Mouse (Mus musculus) gonadal fat pad, adult 2 months (tissue): ENCODE data around the gene Plcl2. TPM values are rescaled to one million over a fixed set of nuclear protein-coding genes. Genes with fewer than 3 reads are reported as not detected.
"Not testable (repeated sequence)": the region's sequence is repeated elsewhere in the genome, so short reads cannot be mapped to it uniquely, and the experiment has no call there.

Experiments used
- DNase-seq: peaks from one replicate; pipeline ENCODE4 v3.0.0-alpha.2; 2012; ENCODE audit warnings: low read depth
- polyA plus RNA-seq: library from polyadenylated mRNA; depleted of rRNA; stranded (reverse); fragments of >200 nt; gene quantifications from 2 replicates; pipeline ENCODE4 v1.2.3, GENCODE M21; 2012

Gene Plcl2
- polyA plus RNA-seq, 1 experiment: 3.4 TPM

DNA sequence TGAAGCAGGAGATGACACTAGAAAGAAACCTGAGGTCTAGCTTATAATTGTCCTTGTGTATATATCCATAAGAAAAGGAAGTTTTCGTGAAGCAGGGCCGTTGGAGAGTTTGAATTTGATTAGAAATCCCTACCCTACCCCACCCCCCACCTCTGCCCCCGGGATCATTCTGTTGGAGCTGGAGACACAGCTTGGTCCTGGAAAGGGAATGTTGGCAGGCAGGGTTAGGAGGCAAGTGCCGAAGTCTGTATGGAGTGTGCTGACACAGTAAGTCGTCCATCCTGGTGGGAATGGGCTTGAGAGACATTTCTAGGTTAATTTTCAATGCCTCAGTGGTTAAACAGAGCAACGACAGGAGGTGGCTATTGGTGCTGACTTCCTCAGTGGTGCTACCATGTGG is 8.4 kb upstream of the Plcl2 start:
- DNase-seq: no peak

DNA sequence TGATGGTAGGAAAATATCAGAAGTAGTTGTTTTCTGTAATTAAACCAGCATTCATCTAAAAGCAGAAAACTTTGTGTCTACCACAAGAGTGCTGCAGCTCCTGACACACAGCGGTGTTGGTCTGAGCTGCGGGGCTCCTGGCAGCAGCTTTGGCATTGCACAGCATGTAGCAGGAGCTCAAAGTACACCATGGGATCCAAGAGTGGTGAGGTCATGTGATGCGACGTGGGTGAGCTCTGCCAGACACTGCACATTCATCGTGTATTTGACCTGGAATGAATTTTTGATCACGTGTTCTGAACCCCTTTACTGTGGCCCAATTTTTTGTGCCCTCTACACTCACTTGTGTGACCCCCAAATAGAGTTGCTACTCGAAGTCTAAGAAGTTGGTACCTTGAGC is 6.1 kb upstream of the Plcl2 start:
- no peak for DNase-seq

- DNase-seq: no peak
Measured at GRCm38 (mm10) chr17:50504070-50504846, 4.9 kb upstream of the Plcl2 start.

GRCm38 (mm10) chr17:50505910-50506634 is 3.1 kb upstream of the Plcl2 start:
- no peak for DNase-seq

DNA sequence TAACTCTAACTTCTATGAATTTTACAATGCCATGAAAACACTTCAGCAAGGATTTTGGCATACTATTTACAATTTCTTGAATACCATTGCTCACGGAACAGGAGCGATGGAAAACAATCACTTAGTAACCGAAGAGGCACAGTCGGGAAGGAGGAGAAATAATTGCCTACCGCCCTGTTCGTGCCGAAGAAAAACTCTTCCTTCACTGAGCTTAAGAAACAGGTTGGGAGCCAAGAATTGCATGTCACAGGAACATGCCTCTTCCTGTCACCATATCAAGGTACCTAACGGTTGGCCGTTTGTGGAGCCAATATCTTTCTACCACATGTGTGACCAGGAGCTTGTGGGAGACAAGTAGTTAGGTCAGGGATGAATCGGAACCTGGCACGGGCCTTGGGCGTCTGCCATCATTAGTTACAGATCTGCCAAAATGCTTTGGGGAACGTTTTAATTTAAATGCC is 2.3 kb upstream of the Plcl2 start:
- peak; percentile 34 for DNase-seq

DNA sequence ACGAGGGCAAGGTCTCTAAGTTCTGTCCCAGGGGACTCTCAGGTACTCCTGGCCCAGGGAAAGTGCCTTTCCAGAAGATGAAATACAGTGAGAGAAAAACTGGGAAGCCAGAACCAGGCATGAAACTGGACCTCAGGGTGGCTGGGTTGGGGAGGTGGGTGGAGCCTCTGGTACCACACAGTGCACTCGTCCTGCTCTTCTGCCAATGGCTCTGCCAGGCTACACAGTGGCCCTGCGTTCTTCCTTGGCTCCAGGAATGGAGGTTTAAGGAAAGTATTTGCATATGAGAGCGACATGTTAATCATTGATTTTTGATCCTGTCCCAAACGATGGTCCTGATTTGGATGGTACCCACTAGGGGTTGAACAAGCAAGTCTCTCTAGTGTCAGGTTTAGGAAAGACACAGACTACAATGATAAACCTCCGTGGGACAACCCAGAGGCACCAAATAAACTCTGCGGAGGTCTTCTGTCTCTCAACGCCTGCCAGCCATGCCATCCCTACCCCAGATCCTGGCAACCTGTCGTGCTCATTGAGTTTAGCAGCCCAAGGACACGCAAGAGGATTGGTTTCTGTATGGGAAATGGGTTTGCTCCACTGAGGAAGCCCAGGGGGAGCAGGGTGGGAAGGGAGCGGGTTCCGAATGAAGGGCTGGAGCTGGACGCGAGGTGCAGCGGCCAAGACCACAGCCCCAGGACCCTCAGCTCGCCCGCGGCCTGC is 988 bp upstream of the Plcl2 start:
- no peak for DNase-seq

DNA sequence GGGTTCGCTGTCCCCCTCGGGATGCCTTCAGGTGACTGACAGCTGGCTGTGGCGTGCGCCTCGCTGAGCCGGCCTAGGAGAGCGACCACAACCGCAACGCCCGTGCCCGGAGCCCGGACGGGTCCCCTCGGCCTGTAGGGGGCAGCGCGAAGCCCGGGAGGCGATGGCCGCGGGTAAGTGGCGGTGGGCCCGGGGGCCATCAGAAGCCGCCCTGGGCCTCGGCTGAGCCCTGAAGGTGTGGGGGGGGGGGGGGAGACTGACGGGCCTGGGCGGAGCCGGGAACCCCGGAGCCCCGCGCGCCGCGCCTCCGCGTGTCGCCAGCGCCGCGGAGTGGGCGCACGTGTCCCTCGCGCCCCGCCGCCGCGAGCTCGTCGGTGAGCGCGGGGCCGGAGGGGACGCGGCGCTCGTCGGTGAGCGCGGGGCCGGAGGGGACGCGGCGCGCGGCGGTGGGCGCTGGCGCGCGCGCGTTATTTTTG is 390 bp upstream of the Plcl2 start:
- no peak for DNase-seq

DNA sequence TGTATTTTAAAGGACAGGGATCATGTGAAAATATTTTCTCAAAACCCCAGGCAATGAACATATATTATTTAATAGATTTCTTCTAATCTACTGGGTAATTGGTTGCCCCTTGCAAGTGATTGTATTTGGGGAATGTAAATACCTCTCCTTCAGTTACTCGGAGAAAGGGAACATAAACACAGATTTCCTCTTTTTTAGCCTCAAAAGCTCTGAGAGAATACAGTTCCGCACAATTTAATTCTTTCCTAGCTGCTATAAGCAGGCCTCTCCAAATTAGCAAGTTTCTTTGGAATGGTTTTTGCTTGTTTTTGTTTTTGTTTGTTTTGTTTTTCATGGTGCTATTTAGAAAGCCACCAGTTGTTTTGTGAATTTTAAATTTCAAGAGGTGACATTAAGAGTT is 1.1 kb downstream of the Plcl2 start:
- DNase-seq: no peak

- DNase-seq: no peak
Measured at GRCm38 (mm10) chr17:50510741-50511140, 1.5 kb downstream of the Plcl2 start.

DNA sequence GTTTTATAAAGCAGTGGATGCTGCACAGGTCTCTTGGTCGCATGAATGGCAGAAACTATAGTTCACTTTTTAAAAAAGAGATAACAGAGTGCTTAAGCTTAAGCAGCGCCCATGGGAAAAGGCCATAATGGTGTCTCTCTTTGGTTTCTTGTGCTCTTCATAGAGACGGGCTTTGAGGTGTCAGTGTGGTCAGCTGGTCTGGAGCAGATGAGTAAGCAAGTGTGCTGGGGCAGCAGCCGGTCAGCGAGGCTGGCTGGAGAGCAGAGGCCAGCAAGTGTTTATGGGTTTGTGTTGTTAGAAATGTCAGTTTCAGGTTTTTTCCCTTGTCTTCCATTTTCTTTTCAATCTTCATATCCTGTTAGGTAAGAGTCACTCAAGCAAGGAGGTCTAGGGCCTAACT is 3.0 kb downstream of the Plcl2 start:
- no peak for DNase-seq

DNA sequence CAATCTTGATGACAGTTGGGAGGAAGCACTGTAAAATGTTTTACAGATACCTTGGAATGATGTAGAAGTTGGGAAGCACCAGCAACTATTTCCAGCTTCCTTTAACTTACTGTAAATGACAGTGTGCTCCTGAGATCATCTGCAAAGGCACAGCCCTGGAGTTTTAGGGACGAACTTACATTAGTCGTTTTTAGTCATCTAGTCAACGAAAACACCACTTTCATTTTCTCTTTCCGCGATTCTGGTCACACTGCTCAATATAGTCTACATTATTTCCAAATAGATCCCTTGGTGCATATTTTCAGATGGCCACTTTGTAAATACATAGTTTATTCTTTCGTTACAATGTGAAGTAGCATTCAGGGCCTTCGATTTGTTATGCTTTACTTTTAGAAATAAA is 3.6 kb downstream of the Plcl2 start:
- DNase-seq: no peak

- no peak for DNase-seq
Measured at GRCm38 (mm10) chr17:50513376-50513775, 4.2 kb downstream of the Plcl2 start.

DNA sequence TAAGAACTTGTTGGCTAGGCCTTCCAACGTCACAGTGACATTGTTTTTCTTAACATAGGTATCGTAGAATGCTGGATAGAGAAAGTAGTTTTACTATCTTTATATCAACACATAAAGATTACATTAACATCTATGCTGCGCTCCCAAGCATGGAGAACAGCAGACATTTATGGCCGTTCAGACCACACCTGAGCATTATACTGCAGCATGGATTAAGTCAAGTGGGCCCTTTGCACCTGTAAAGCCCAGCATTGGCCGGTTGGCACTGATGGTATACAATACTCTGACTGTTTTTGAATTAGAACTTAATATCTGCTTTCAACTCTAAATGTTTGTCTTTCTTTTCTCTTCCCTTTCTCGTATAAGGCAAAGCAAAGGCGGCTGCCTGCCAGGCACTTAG is 4.8 kb downstream of the Plcl2 start:
- DNase-seq: no peak

- DNase-seq: no peak
Measured at GRCm38 (mm10) chr17:50515926-50516325, 6.7 kb downstream of the Plcl2 start.

- no peak for DNase-seq
Measured at GRCm38 (mm10) chr17:50517781-50518415, 8.7 kb downstream of the Plcl2 start.

DNA sequence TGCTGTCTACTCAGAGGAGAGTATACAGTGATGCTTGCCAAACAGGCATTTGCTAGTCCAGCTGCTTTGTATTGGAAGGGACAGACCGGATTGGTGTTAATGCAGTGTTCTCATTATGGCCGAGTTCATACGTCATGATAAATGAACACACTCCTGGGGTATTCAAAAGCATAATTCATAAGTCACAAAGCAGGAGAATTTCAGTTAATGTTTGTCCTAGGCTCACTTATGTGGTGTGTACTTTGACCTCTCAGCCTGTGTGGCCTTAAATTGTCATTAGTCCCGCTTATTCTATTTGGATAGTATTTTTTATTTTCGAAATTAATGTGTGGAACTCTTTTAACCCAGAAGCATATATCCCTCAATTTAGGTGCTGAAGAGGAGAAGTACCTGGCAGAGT is 10.4 kb downstream of the Plcl2 start:
- DNase-seq: no peak

- no peak for DNase-seq
Measured at GRCm38 (mm10) chr17:50522473-50523083, 13.4 kb downstream of the Plcl2 start.

GRCm38 (mm10) chr17:50524970-50525369 is 15.8 kb downstream of the Plcl2 start:
- no peak for DNase-seq

DNA sequence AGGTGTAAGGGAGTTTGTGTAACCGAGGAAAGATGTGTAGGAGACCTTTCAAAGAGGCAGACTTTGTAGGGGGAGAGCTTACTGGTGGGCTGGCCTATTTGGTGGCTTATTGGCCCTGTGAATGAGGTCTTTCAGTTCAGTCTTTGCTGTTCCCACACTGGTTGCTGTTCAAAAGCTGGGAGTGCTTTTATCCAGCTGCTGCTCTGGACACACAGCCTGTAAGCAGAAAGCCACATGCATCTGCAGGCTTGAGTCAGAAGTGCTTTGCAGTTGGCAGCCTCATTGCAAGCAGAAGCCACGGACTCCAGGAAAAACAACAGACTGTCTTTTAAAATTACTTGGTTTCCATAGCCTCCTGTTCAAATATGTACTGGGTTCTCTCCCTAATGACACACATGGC is 16.6 kb downstream of the Plcl2 start:
- DNase-seq: no peak

DNA sequence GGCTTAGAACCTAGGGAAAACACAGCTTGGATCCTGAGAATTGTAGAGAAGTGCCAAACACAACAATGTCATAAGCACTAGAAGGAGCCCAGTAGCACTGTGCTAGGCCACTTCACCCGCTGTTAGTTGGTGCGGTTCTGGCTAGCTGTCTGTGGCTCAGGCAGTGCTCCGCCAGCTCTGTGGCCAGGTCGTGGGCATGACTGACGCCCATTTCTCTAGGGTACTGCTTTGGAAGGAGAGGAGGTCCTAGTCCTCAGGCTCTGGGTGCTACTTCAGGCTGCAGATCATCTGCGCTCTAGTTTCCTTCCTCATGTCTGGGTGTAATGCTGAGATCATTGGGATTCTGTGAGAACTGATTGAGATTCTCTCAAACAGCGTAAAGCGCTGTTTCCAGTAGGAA is 20.9 kb downstream of the Plcl2 start:
- DNase-seq: no peak

DNA sequence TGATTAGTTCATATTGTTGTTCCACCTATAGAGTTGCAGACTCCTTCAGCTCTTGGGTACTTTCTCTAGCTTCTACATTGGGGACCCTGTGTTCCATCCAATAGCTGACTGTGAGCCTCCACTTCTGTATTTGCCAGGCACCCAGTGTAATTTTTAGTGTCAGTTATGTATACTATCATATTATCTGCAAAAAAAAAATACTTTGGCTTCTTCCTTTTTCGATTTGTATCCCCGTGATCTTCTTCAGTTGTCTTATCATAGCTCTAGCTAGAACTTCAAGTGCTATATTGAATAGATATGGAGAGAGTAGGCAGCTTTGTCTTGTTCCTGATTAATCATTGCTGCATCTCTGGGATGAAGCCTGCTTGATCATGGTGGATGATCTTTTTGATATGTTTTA is 25.7 kb downstream of the Plcl2 start:
- DNase-seq: not testable (repeated sequence)
